Comparison of ENCODE assay signal across 22 mouse cellular contexts in the genomic region with DNA sequence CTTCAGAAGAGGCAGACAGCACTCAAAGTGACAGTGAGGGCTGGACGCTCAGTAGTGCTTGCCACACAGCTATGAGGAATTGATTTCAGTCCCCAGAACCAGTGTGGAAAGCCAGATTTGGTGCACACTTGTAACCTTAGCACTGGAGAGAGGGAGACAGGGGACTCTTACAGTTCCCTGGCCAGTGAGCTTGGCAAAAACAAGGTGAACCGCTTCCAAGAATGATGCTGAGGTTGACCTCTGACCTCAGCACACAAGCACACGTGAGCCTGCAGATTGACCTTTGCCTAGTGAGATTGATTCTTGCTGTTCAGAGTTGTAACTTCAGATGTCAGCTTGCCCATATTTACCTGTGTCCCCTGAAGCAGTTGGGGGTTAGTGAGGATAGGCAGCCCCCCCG. TPM values are rescaled to one million over a fixed set of nuclear protein-coding genes. Genes with fewer than 3 reads are reported as not detected.
A peak's percentile ranks its signal among the peaks of the same experiment; 100 is the strongest.
DNase-seq lines count a peak whose midpoint lies in the region; ATAC-seq and TF ChIP-seq lines count a peak whose summit lies in the region.
"Had no signal": no experiment of that assay in that cellular context is flagged by ENCODE, and none has a peak within 500 bp of the region (broad histone marks: within the 10 kb centered on the region; RNA-seq: fewer than 3 reads in every experiment).

No protein-coding gene starts in this region.

- H3K27ac ChIP-seq in gastrocnemius, adult 2 months: peak overlapping the region; percentile 40; the same call in 1 of the 2 replicates
- H3K27ac ChIP-seq in liver, embryonic 16.5 days (ENCODE audit: low read length): peak overlapping the region; percentile 52; the same call in 1 of the 2 replicates
- no peak overlapping the region for H3K27ac ChIP-seq in lung, postnatal 0 days (ENCODE audit: low read length)
- no peak overlapping the region for H3K27ac ChIP-seq in midbrain, embryonic 14.5 days (replicated peaks; ENCODE audit: low read depth, low read length)
- H3K27ac ChIP-seq: embryonic facial prominence, embryonic 15.5 days; heart, embryonic 13.5 days; hindbrain, embryonic 14.5 days; limb, embryonic 13.5 days; neural tube, embryonic 12.5 days; stomach, embryonic 15.5 days had no signal

- intact Hi-C loops in gastrocnemius, adult 2 months (cut with DNase I): no loop called here
- intact Hi-C loops in gastrocnemius, postnatal 14 days (cut with DNase I; ENCODE audit: low total_unique reads): no loop called here

- TF ChIP-seq EP300 in lung, postnatal 0 days (IDR thresholded peaks at IDR 0.05): no peak

- no peak for TF ChIP-seq CTCF in gastrocnemius, adult 2 months (IDR thresholded peaks at IDR 0.05)
- no peak for TF ChIP-seq CTCF in lung, postnatal 0 days (IDR thresholded peaks at IDR 0.05)

- ATAC-seq in liver, embryonic 16.5 days (ENCODE audit: low read depth): peak; percentile 73
- ATAC-seq in lung, postnatal 0 days: no peak
- no peak for ATAC-seq in midbrain, embryonic 14.5 days (ENCODE audit: low FRiP score, low TSS enrichment)
- ATAC-seq: forebrain, embryonic 16.5 days had no signal

- DNase-seq in gastrocnemius, adult 2 months: peak; percentile 43
- DNase-seq in gastrocnemius, postnatal 14 days: no peak
- DNase-seq in adipocyte (ENCODE audit: low spot score): peak; percentile 61
- peak; percentile 65 to 79 for DNase-seq in kidney, postnatal 25 days
- DNase-seq in lung, postnatal 0 days (ENCODE audit: low spot score): no peak
- DNase-seq in midbrain, embryonic 14.5 days: no peak
- DNase-seq: B cell, adult 2 months; cerebellum, postnatal 36 days; heart, adult 11 months; heart, postnatal 36 days; right cerebral cortex, adult 18-20 months; thymus, adult 18-20 months; thymus, postnatal 4 days had no signal

- no peaks in the 10 kb centered on the region for H3K9me3 ChIP-seq in liver, embryonic 16.5 days (replicated peaks; ENCODE audit: control insufficient read depth, low read length)
- no peaks in the 10 kb centered on the region for H3K9me3 ChIP-seq in lung, postnatal 0 days (ENCODE audit: low read length)
- H3K9me3 ChIP-seq in midbrain, embryonic 14.5 days (ENCODE audit: control insufficient read depth, low read length): no peaks in the 10 kb centered on the region
- H3K9me3 ChIP-seq: embryonic facial prominence, embryonic 15.5 days; heart, embryonic 13.5 days; limb, embryonic 13.5 days; neural tube, embryonic 12.5 days; stomach, embryonic 15.5 days had no signal

- H3K4me2 ChIP-seq in liver, embryonic 16.5 days (ENCODE audit: low read depth, low read length): no peak overlapping the region
- no peak overlapping the region for H3K4me2 ChIP-seq in lung, postnatal 0 days (replicated peaks; ENCODE audit: low read depth, low read length)
- no peak overlapping the region for H3K4me2 ChIP-seq in midbrain, embryonic 14.5 days (ENCODE audit: low read length)
- H3K4me2 ChIP-seq: embryonic facial prominence, embryonic 15.5 days; heart, embryonic 13.5 days; hindbrain, embryonic 14.5 days; limb, embryonic 13.5 days; midbrain, embryonic 11.5 days; neural tube, embryonic 12.5 days; stomach, embryonic 15.5 days had no signal

- peaks cover 4% of the 10 kb centered on the region for H3K36me3 ChIP-seq in liver, embryonic 16.5 days (ENCODE audit: control insufficient read depth, insufficient read depth)
- 0 out of 2 replicates have a peak, but pooled peaks cover 9% of the 10 kb centered on the region for H3K36me3 ChIP-seq in lung, postnatal 0 days (ENCODE audit: insufficient read depth, low read length)
- peaks cover 97% of the 10 kb centered on the region for H3K36me3 ChIP-seq in midbrain, embryonic 14.5 days (ENCODE audit: control insufficient read depth, insufficient read depth, low read length)

- H3K9ac ChIP-seq in liver, embryonic 16.5 days (ENCODE audit: low read depth, low read length): no peak overlapping the region
- no peak overlapping the region for H3K9ac ChIP-seq in lung, postnatal 0 days (replicated peaks; ENCODE audit: low read depth)
- no peak overlapping the region for H3K9ac ChIP-seq in midbrain, embryonic 14.5 days (replicated peaks; ENCODE audit: low read length)
- H3K9ac ChIP-seq: embryonic facial prominence, embryonic 15.5 days; heart, embryonic 13.5 days; hindbrain, embryonic 14.5 days; limb, embryonic 13.5 days; neural tube, embryonic 12.5 days; stomach, embryonic 15.5 days had no signal

- H3K27me3 ChIP-seq in liver, embryonic 16.5 days (ENCODE audit: control insufficient read depth, insufficient read depth, low read depth, low read length): no peaks in the 10 kb centered on the region
- H3K27me3 ChIP-seq in lung, postnatal 0 days (replicated peaks; ENCODE audit: insufficient read depth, low read length): no peaks in the 10 kb centered on the region
- H3K27me3 ChIP-seq in midbrain, embryonic 14.5 days (ENCODE audit: control insufficient read depth, insufficient read depth, low read length): no peaks in the 10 kb centered on the region
- H3K27me3 ChIP-seq: embryonic facial prominence, embryonic 15.5 days; heart, embryonic 13.5 days; limb, embryonic 13.5 days; neural tube, embryonic 12.5 days; stomach, embryonic 15.5 days had no signal

- 63% methylated on average over 4 of the region's 4 CpGs for WGBS in liver, embryonic 16.5 days (ENCODE audit: insufficient replicate concordance)
- 56% methylated on average over 4 of the region's 4 CpGs for WGBS in lung, postnatal 0 days
- 69% methylated on average over 4 of the region's 4 CpGs for WGBS in midbrain, embryonic 14.5 days

- no peak overlapping the region for H3K4me3 ChIP-seq in gastrocnemius, adult 2 months
- H3K4me3 ChIP-seq in liver, embryonic 16.5 days (ENCODE audit: low read depth, low read length): no peak overlapping the region
- no peak overlapping the region for H3K4me3 ChIP-seq in lung, postnatal 0 days (ENCODE audit: low read depth, low read length)
- no peak overlapping the region for H3K4me3 ChIP-seq in midbrain, embryonic 14.5 days (replicated peaks; ENCODE audit: low read depth, low read length)
- H3K4me3 ChIP-seq: embryonic facial prominence, embryonic 15.5 days; heart, embryonic 13.5 days; limb, embryonic 13.5 days; neural tube, embryonic 12.5 days; stomach, embryonic 15.5 days had no signal

- no peaks in the 10 kb centered on the region; the same call in none of the 2 replicates for H3K4me1 ChIP-seq in liver, embryonic 16.5 days (ENCODE audit: control insufficient read depth, low read depth, low read length)
- H3K4me1 ChIP-seq in lung, postnatal 0 days (ENCODE audit: insufficient read depth, low read depth, low read length): no peaks in the 10 kb centered on the region
- H3K4me1 ChIP-seq in midbrain, embryonic 14.5 days (ENCODE audit: control insufficient read depth, insufficient read depth, low read length): no peaks in the 10 kb centered on the region
- H3K4me1 ChIP-seq: embryonic facial prominence, embryonic 15.5 days; heart, embryonic 13.5 days; limb, embryonic 13.5 days had no signal

RNA-seq across cellular contexts. Expression of gene Fbxo21, which starts 9.8 kb away (rescaled TPM):
- total RNA-seq in gastrocnemius, adult 2 months (2021): 10 to 100 TPM; 11.8 to 13.3 TPM
- 10 to 100 TPM in 1 of 2 experiments, 1 to 10 TPM in 1; 9.5 to 13.4 TPM for total RNA-seq in gastrocnemius, postnatal 14 days (2021)
- 16.5 and 18.2 TPM in 2 replicates for polyA plus RNA-seq in liver, embryonic 16.5 days (2015; fragmentation: Nextera tagmentation; extraction: Ambion mirVana)
- polyA plus RNA-seq in lung, postnatal 0 days (2015; fragmentation: Nextera tagmentation; extraction: Ambion mirVana): 18.8 and 19.8 TPM in 2 replicates
- polyA plus RNA-seq in midbrain, embryonic 14.5 days (2014; fragmentation: Nextera tagmentation; extraction: Ambion mirVana): 128 and 163 TPM in 2 replicates

RNA-seq across cellular contexts. Expression of gene Tesc, which starts 41.2 kb away (rescaled TPM):
- total RNA-seq in gastrocnemius, adult 2 months (2021): under 1 TPM; 0.59 to 0.64 TPM
- total RNA-seq in gastrocnemius, postnatal 14 days (2021): 1 to 10 TPM in 1 of 2 experiments, under 1 TPM in 1; 0.78 to 1.4 TPM
- polyA plus RNA-seq in liver, embryonic 16.5 days (2015; fragmentation: Nextera tagmentation; extraction: Ambion mirVana): 1.3 and 1.9 TPM in 2 replicates
- 1.5 and 1.6 TPM in 2 replicates for polyA plus RNA-seq in lung, postnatal 0 days (2015; fragmentation: Nextera tagmentation; extraction: Ambion mirVana)
- polyA plus RNA-seq in midbrain, embryonic 14.5 days (2014; fragmentation: Nextera tagmentation; extraction: Ambion mirVana): 4.4 and 4.9 TPM in 2 replicates

Comparison
In these comparisons a context has a peak if more than half of its experiments do, and no peak if none do; other contexts are left out.
1. DNase-seq: peak in gastrocnemius, adult 2 months (single experiment), adipocyte (single experiment) and kidney, postnatal 25 days (2 of 2); none in gastrocnemius, postnatal 14 days (single experiment), lung, postnatal 0 days (single experiment) and midbrain, embryonic 14.5 days (single experiment).
2. H3K27ac ChIP-seq: peak in gastrocnemius, adult 2 months (single experiment) and liver, embryonic 16.5 days (single experiment); none in lung, postnatal 0 days (single experiment) and midbrain, embryonic 14.5 days (single experiment).